Mouse (Mus musculus): Measurements from ENCODE around the gene Dpysl5.

Gene Dpysl5

DNA sequence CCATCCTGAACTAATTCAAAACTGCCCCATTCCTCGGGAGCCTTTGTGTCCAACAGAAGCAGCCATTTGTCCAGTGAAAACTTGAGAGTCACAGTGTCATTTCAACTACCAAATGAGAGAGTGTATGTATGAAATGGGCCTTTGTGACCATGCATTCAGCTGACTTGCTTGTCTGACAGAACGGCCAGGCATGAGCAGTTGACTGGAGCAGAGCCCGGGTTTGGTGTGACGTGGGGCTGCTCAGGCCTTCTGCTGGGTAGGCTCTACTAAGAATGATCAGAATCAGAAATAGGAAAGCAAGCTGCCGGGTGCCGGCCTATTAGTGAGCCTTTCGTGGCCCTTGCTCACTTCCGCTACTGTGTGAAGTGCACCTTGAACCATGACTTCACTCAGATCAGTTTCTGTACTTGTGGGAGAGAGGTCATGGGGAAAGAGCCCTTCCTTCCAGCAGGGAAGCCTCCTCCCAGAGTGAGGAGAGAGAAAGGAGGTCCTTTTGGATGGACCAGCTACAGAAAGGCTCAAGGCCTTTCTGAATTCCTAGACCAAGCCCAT, 107.5 kb downstream of the Dpysl5 start:
- no peak for DNase-seq (ENCODE audit: extremely low read depth, low read depth)

DNA sequence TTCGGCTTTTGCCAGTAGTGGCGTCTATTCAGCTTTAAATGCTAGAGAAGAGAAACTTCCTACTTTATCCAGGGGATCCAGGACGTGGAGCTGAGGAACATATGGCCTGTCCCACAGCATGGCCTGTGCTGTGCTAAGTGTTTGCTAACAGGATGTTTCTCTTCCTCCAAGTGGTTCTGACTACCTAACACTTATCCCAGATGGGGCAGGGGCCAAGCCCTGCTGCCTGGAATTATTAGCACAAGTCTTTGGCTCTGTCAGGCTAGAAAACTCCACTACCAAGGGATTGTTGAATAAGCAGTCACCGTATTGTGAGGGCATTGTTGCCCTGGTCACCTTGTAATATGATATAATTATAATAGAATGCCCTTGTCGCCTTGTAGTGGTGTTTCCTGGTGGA, 111.3 kb downstream of the Dpysl5 start:
- no peak for DNase-seq (ENCODE audit: extremely low read depth, low read depth)

DNA sequence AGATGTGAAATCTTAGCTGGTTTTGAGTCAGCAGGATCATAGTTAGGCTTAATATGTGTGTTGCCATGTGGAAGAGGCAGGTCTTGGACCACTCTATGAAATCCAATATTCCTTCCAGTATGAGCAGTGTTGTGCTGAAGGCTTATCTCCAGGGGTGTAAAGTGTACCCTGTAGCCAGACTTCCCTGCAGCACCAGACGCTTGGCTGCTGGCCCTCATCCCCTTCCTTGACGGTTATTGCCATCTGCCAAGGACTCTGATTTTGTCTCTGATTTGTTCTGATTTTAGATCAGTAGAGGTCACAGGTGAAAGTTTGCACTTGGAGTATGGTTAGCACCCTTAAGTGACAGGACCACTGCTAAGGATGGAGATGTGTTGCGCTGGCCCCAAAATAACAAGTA, 111.7 kb downstream of the Dpysl5 start:
- DNase-seq (ENCODE audit: extremely low read depth, low read depth) = no peak

DNA sequence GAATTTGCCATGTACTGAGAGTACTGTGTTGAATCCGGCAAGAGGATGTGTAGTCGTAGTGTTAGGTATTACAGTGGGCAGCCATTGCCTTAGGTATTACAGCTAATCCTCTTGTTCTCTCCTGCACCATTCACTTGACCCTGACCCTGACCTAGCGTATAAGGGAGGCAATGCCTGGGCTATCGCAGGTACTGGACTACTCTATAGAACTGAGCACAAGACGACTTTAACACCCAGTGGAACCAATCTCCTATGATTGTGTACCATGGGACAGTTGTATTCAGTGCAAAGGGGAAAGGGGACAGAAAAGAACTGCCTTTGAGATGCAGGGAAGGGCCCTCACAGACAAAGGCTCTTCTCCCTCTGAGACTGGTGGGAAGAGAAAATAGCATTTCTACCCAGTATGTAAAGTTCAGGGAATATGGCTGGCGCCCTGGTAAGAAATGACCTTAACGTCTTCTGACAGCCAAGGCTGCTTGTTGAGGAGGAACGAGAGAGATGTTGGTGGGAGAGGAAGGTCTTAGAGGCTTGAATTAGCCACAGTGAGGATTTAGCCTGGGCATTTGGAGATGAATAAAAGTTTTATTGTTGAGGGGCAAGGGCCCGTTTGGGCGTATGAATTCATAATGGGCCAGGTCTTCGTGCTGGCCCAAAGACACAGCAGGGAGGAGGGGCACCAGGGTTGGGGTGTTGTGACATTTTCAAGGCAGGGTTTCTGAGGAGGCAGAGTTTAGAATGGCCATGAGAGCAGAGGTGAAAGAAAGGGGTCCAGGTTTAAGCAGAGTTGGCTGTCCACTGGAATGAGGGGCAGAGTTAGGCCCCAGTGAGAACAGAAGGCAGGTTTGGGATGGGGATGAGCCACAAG, 113.0 kb downstream of the Dpysl5 start:
- DNase-seq (ENCODE audit: extremely low read depth, low read depth) = no peak

DNA sequence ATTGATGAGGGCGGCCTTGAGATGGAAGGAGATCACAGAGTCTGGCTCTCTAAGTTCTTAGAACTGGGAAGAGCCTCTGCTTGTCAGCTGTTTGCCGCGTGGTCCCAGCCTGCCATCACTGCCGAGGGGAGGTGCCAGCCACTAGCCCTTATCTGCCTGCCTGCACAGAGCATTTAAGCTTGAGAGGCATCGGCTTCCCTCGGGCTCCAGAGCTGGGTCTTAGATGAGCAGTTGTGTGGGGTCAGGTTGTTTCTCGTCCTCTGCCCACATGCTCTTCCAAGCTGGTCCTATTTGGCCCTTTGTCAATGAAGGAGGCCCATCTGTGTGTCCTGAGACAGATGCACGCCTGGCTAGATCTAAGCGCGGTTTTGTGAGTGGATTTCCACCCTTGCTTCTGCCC, 113.8 kb downstream of the Dpysl5 start:
- no peak for DNase-seq (ENCODE audit: extremely low read depth, low read depth)

DNA sequence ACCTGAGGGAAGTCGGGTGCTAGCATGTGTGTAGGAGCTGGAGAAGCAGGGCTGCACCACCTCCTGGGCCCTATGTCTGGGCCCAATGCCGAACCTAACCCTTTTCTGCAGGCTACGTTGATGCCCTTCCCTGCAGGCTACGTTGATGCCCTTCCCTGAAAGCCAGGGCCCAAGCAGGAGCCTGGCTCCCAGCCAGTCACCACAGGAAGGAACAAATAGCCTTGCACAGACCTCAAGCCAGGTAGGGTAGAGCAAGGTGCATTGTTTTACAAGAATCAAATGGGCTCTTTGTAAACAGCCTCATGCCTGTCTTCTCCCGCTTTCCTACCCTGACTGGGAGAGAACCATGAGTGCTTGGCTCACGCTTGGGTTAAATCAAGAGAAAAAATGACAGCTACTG, 114.5 kb downstream of the Dpysl5 start:
- no peak for DNase-seq (ENCODE audit: extremely low read depth, low read depth)

DNA sequence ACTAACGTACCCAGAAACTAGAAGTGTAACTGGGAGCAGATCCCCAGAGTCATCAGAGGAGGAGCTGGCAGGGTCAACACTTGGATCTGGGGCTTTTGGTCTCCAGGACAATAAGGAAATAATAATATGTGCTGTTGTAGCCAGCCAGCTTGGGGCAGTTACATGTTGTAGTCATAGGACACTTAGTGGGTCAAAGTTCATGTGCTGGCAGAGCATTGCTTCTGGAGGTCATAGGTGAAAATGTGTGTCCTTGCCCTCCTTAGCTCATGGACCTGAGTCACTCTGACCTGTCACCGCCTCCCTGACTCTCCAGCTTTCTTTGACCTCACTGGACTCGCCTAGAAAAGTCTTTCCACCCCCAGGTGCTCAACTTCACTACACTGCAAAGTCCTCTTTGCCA, 122.1 kb downstream of the Dpysl5 start:
- DNase-seq (ENCODE audit: extremely low read depth, low read depth) = no peak

DNA sequence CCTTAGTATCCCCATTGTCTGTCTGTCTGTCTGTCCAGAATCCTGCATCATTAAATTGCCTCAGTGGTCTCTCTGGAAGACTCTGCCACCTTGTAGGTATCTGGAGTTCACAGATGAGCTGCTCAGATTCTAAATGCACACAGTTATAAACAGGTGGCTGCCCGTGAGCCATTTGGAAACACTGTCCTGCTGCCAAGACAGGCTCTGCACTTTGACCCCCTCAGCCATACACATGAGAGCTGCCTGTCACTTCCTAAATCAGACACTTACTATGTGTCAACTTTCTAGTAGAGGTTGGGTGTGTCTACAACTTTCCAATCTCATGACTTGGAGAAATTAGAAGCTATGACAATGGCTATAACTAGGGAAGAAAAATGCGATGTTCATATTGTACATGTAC, 128.4 kb downstream of the Dpysl5 start:
- DNase-seq (ENCODE audit: extremely low read depth, low read depth) = no peak

DNA sequence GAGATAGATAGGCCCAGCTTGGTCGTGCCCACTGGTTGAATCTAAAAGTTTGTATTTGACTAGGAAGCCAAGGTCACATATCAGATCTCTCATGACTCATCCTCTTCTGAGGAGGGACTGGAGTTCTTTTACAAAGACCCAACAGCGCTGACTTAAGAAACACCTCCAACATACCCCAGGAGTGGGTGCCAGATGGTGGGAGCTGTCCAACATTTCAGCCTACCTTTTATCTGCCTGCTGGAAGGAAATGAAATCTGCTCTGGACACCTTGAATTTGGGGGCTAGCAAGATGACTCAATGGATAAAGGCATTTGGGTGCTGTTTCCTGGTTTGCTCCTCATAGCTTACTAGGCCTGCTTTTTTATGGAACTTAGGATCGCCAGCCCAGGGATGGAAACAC, 130.5 kb downstream of the Dpysl5 start:
- no peak for DNase-seq (ENCODE audit: extremely low read depth, low read depth)
